Mouse (Mus musculus): ENCODE data around the gene Man2b1.
"Not testable (repeated sequence)": the region's sequence is repeated elsewhere in the genome, so short reads cannot be mapped to it uniquely, and the experiment has no call there.

Man2b1 gene

GRCm38 (mm10) chr8:85073041-85073612 is 9.9 kb upstream of the Man2b1 start:
- DNase-seq (ENCODE audit: low read depth, low spot score), result no peak

GRCm38 (mm10) chr8:85074167-85074566 is 8.9 kb upstream of the Man2b1 start:
- DNase-seq (ENCODE audit: low read depth, low spot score), result no peak

GRCm38 (mm10) chr8:85074617-85075016 is 8.5 kb upstream of the Man2b1 start:
- DNase-seq (ENCODE audit: low read depth, low spot score), result no peak

- peak; percentile 76 for DNase-seq (ENCODE audit: low read depth, low spot score)
Measured at GRCm38 (mm10) chr8:85076001-85076400, 7.1 kb upstream of the Man2b1 start.

- peak; percentile 93 for DNase-seq (ENCODE audit: low read depth, low spot score)
Measured at GRCm38 (mm10) chr8:85076993-85077392, 6.1 kb upstream of the Man2b1 start.

- DNase-seq (ENCODE audit: low read depth, low spot score), result no peak
Measured at GRCm38 (mm10) chr8:85080214-85080531, 2.9 kb upstream of the Man2b1 start.

- peak; percentile 81 for DNase-seq (ENCODE audit: low read depth, low spot score)
Measured at GRCm38 (mm10) chr8:85080532-85081215, 2.4 kb upstream of the Man2b1 start, which contains the start of gene Wdr83os. Wdr83os (plus strand) TSS chr8:85080740.

GRCm38 (mm10) chr8:85081216-85081555 is 1.9 kb upstream of the Man2b1 start, which contains the start of gene Wdr83:
Wdr83 (minus strand) TSS chr8:85081306.
- DNase-seq (ENCODE audit: low read depth, low spot score), result peak; percentile 91

GRCm38 (mm10) chr8:85082169-85082568 is 901 bp upstream of the Man2b1 start:
- DNase-seq (ENCODE audit: low read depth, low spot score), result not testable (repeated sequence)

- no peak for DNase-seq (ENCODE audit: low read depth, low spot score)
Measured at GRCm38 (mm10) chr8:85084633-85085032, 1.6 kb downstream of the Man2b1 start.

- DNase-seq (ENCODE audit: low read depth, low spot score), result no peak
Measured at GRCm38 (mm10) chr8:85086238-85086637, 3.2 kb downstream of the Man2b1 start.

GRCm38 (mm10) chr8:85088771-85089170 is 5.7 kb downstream of the Man2b1 start:
- no peak for DNase-seq (ENCODE audit: low read depth, low spot score)

- DNase-seq (ENCODE audit: low read depth, low spot score), result no peak
Measured at GRCm38 (mm10) chr8:85090856-85091255, 7.8 kb downstream of the Man2b1 start.

GRCm38 (mm10) chr8:85091526-85092090 is 8.5 kb downstream of the Man2b1 start:
- DNase-seq (ENCODE audit: low read depth, low spot score), result peak; percentile 89

- DNase-seq (ENCODE audit: low read depth, low spot score), result no peak
Measured at GRCm38 (mm10) chr8:85095051-85095450, 12.0 kb downstream of the Man2b1 start.

GRCm38 (mm10) chr8:85095566-85095965 is 12.5 kb downstream of the Man2b1 start:
- DNase-seq (ENCODE audit: low read depth, low spot score), result no peak

GRCm38 (mm10) chr8:85096196-85096595 is 13.1 kb downstream of the Man2b1 start:
- DNase-seq (ENCODE audit: low read depth, low spot score), result no peak

- DNase-seq (ENCODE audit: low read depth, low spot score), result no peak
Measured at GRCm38 (mm10) chr8:85096850-85097249, 13.8 kb downstream of the Man2b1 start.

- no peak for DNase-seq (ENCODE audit: low read depth, low spot score)
Measured at GRCm38 (mm10) chr8:85100076-85100665, 17.1 kb downstream of the Man2b1 start.

GRCm38 (mm10) chr8:85113241-85113640 is 30.2 kb downstream of the Man2b1 start:
- no peak for DNase-seq (ENCODE audit: low read depth, low spot score)

GRCm38 (mm10) chr8:85115501-85115900 is 32.4 kb downstream of the Man2b1 start:
- peak; percentile 51 for DNase-seq (ENCODE audit: low read depth, low spot score)

- DNase-seq (ENCODE audit: low read depth, low spot score), result no peak
Measured at GRCm38 (mm10) chr8:85116984-85117383, 33.9 kb downstream of the Man2b1 start.

Measured in ZHBTc4 (cell line).